Mouse (Mus musculus): ENCODE data around the gene 3110082J24Rik. TPM values are rescaled to one million over a fixed set of nuclear protein-coding genes. Genes with fewer than 3 reads are reported as not detected.
A peak's percentile ranks its signal among the peaks of the same experiment; 100 is the strongest.

3110082J24Rik gene
- polyA plus RNA-seq, 1 experiment from 2014 or later, result not detected

GRCm38 (mm10) chr5:30127921-30128597 is 22.2 kb upstream of the 3110082J24Rik start:
- no peak overlapping the region for H3K27ac ChIP-seq (replicated peaks; ENCODE audit: low read depth, low read length)

GRCm38 (mm10) chr5:30126756-30127155 is 20.9 kb upstream of the 3110082J24Rik start:
- no peak overlapping the region for H3K4me3 ChIP-seq (ENCODE audit: low read depth, low read length)
- no peaks in the 10 kb centered on the region for H3K4me1 ChIP-seq (ENCODE audit: control insufficient read depth, insufficient read depth, low read length)
- ATAC-seq (ENCODE audit: insufficient number of reproducible peaks, low FRiP score, low TSS enrichment, low read depth), result no peak
- H3K27ac ChIP-seq (replicated peaks; ENCODE audit: low read depth, low read length), result no peak overlapping the region
- no peak for DNase-seq (ENCODE audit: low spot score)
- 88% methylated on average over 7 of the region's 7 CpGs for WGBS
- H3K4me2 ChIP-seq (ENCODE audit: low read depth, severe bottlenecking), result no peak overlapping the region
- no peak overlapping the region for H3K9ac ChIP-seq (ENCODE audit: low read length)
- H3K27me3 ChIP-seq (ENCODE audit: control insufficient read depth, insufficient read depth, low read length), result no peaks in the 10 kb centered on the region
- no peaks in the 10 kb centered on the region for H3K9me3 ChIP-seq (ENCODE audit: control insufficient read depth, low read length)
- peaks cover 2% of the 10 kb centered on the region for H3K36me3 ChIP-seq (ENCODE audit: control insufficient read depth, insufficient read depth, low read length)

More at GRCm38 (mm10) chr5:30127921-30128597, 22.2 kb upstream of the 3110082J24Rik start:
- WGBS, result 91% methylated on average over 13 of the region's 13 CpGs
- DNase-seq (ENCODE audit: low spot score) (no peak), ATAC-seq (ENCODE audit: insufficient number of reproducible peaks, low FRiP score, low TSS enrichment, low read depth) (no peak)
- Histone ChIP-seq H3K4me1 (ENCODE audit: control insufficient read depth, insufficient read depth, low read length) (no peaks in the 10 kb centered on the region), H3K4me3 (ENCODE audit: low read depth, low read length) (no peak overlapping the region), H3K27me3 (ENCODE audit: control insufficient read depth, insufficient read depth, low read length) (no peaks in the 10 kb centered on the region), H3K36me3 (ENCODE audit: control insufficient read depth, insufficient read depth, low read length) (peaks cover 4% of the 10 kb centered on the region), H3K9ac (ENCODE audit: low read length) (no peak overlapping the region), H3K4me2 (ENCODE audit: low read depth, severe bottlenecking) (no peak overlapping the region), H3K9me3 (ENCODE audit: control insufficient read depth, low read length) (no peaks in the 10 kb centered on the region)

GRCm38 (mm10) chr5:30125587-30125986 is 19.7 kb upstream of the 3110082J24Rik start:
- Histone ChIP-seq H3K4me3 (ENCODE audit: low read depth, low read length) (no peak overlapping the region), H3K9ac (ENCODE audit: low read length) (no peak overlapping the region), H3K4me2 (ENCODE audit: low read depth, severe bottlenecking) (no peak overlapping the region), H3K4me1 (ENCODE audit: control insufficient read depth, insufficient read depth, low read length) (no peaks in the 10 kb centered on the region), H3K9me3 (ENCODE audit: control insufficient read depth, low read length) (no peaks in the 10 kb centered on the region), H3K36me3 (ENCODE audit: control insufficient read depth, insufficient read depth, low read length) (peaks cover 6% of the 10 kb centered on the region), H3K27ac (replicated peaks; ENCODE audit: low read depth, low read length) (no peak overlapping the region), H3K27me3 (ENCODE audit: control insufficient read depth, insufficient read depth, low read length) (no peaks in the 10 kb centered on the region)
- ATAC-seq (ENCODE audit: insufficient number of reproducible peaks, low FRiP score, low TSS enrichment, low read depth) (no peak), DNase-seq (ENCODE audit: low spot score) (peak; percentile 48)
- WGBS, result 57% methylated on average over 5 of the region's 5 CpGs

- no peak overlapping the region for H3K4me2 ChIP-seq (ENCODE audit: low read depth, severe bottlenecking)
- no peak overlapping the region for H3K9ac ChIP-seq (ENCODE audit: low read length)
- H3K36me3 ChIP-seq (ENCODE audit: control insufficient read depth, insufficient read depth, low read length), result peaks cover 11% of the 10 kb centered on the region; the same call in 1 of the 2 replicates
- H3K27me3 ChIP-seq (ENCODE audit: control insufficient read depth, insufficient read depth, low read length), result no peaks in the 10 kb centered on the region
- ATAC-seq (ENCODE audit: insufficient number of reproducible peaks, low FRiP score, low TSS enrichment, low read depth) (no peak), DNase-seq (ENCODE audit: low spot score) (no peak)
- WGBS, result 90% methylated on average over 6 of the region's 6 CpGs
- no peak overlapping the region for H3K4me3 ChIP-seq (ENCODE audit: low read depth, low read length)
- H3K4me1 ChIP-seq (ENCODE audit: control insufficient read depth, insufficient read depth, low read length), result no peaks in the 10 kb centered on the region
- H3K9me3 ChIP-seq (ENCODE audit: control insufficient read depth, low read length), result no peaks in the 10 kb centered on the region
- H3K27ac ChIP-seq (replicated peaks; ENCODE audit: low read depth, low read length), result no peak overlapping the region
Measured at GRCm38 (mm10) chr5:30122481-30122880, 16.6 kb upstream of the 3110082J24Rik start.

- DNase-seq (ENCODE audit: low spot score) (no peak), ATAC-seq (ENCODE audit: insufficient number of reproducible peaks, low FRiP score, low TSS enrichment, low read depth) (no peak)
- Histone ChIP-seq H3K4me2 (ENCODE audit: low read depth, severe bottlenecking) (no peak overlapping the region), H3K9me3 (ENCODE audit: control insufficient read depth, low read length) (no peaks in the 10 kb centered on the region), H3K36me3 (ENCODE audit: control insufficient read depth, insufficient read depth, low read length) (peaks cover 11% of the 10 kb centered on the region; the same call in 1 of the 2 replicates), H3K4me3 (ENCODE audit: low read depth, low read length) (no peak overlapping the region), H3K4me1 (ENCODE audit: control insufficient read depth, insufficient read depth, low read length) (no peaks in the 10 kb centered on the region), H3K27ac (replicated peaks; ENCODE audit: low read depth, low read length) (no peak overlapping the region), H3K27me3 (ENCODE audit: control insufficient read depth, insufficient read depth, low read length) (peaks cover 4% of the 10 kb centered on the region; the same call in 1 of the 2 replicates), H3K9ac (ENCODE audit: low read length) (no peak overlapping the region)
- WGBS, result 90% methylated on average over 7 of the region's 7 CpGs
Measured at GRCm38 (mm10) chr5:30120106-30120505, 14.2 kb upstream of the 3110082J24Rik start.

GRCm38 (mm10) chr5:30119163-30119562 is 13.3 kb upstream of the 3110082J24Rik start:
- no peak overlapping the region for H3K4me3 ChIP-seq (ENCODE audit: low read depth, low read length)
- no peak overlapping the region for H3K9ac ChIP-seq (ENCODE audit: low read length)
- H3K4me1 ChIP-seq (ENCODE audit: control insufficient read depth, insufficient read depth, low read length), result no peaks in the 10 kb centered on the region
- no peak for DNase-seq (ENCODE audit: low spot score)
- H3K27ac ChIP-seq (replicated peaks; ENCODE audit: low read depth, low read length), result no peak overlapping the region
- H3K9me3 ChIP-seq (ENCODE audit: control insufficient read depth, low read length), result no peaks in the 10 kb centered on the region
- peaks cover 9% of the 10 kb centered on the region; the same call in 1 of the 2 replicates for H3K27me3 ChIP-seq (ENCODE audit: control insufficient read depth, insufficient read depth, low read length)
- H3K36me3 ChIP-seq (ENCODE audit: control insufficient read depth, insufficient read depth, low read length), result peaks cover 11% of the 10 kb centered on the region; the same call in 1 of the 2 replicates
- 89% methylated on average over 6 of the region's 6 CpGs for WGBS
- no peak for ATAC-seq (ENCODE audit: insufficient number of reproducible peaks, low FRiP score, low TSS enrichment, low read depth)
- no peak overlapping the region for H3K4me2 ChIP-seq (ENCODE audit: low read depth, severe bottlenecking)

GRCm38 (mm10) chr5:30118018-30118417 is 12.1 kb upstream of the 3110082J24Rik start:
- no peak overlapping the region for H3K4me2 ChIP-seq (ENCODE audit: low read depth, severe bottlenecking)
- no peaks in the 10 kb centered on the region for H3K9me3 ChIP-seq (ENCODE audit: control insufficient read depth, low read length)
- 83% methylated on average over 1 of the region's 1 CpGs for WGBS
- no peaks in the 10 kb centered on the region for H3K4me1 ChIP-seq (ENCODE audit: control insufficient read depth, insufficient read depth, low read length)
- no peak overlapping the region for H3K9ac ChIP-seq (ENCODE audit: low read length)
- H3K27me3 ChIP-seq (ENCODE audit: control insufficient read depth, insufficient read depth, low read length), result peaks cover 18% of the 10 kb centered on the region
- DNase-seq (ENCODE audit: low spot score) (no peak), ATAC-seq (ENCODE audit: insufficient number of reproducible peaks, low FRiP score, low TSS enrichment, low read depth) (no peak)
- peaks cover 11% of the 10 kb centered on the region; the same call in 1 of the 2 replicates for H3K36me3 ChIP-seq (ENCODE audit: control insufficient read depth, insufficient read depth, low read length)
- H3K27ac ChIP-seq (replicated peaks; ENCODE audit: low read depth, low read length), result no peak overlapping the region
- no peak overlapping the region for H3K4me3 ChIP-seq (ENCODE audit: low read depth, low read length)

GRCm38 (mm10) chr5:30115718-30116117 is 9.8 kb upstream of the 3110082J24Rik start:
- Histone ChIP-seq H3K4me1 (ENCODE audit: control insufficient read depth, insufficient read depth, low read length) (peaks cover 7% of the 10 kb centered on the region), H3K4me3 (ENCODE audit: low read depth, low read length) (no peak overlapping the region), H3K27me3 (ENCODE audit: control insufficient read depth, insufficient read depth, low read length) (peaks cover 22% of the 10 kb centered on the region), H3K9ac (ENCODE audit: low read length) (no peak overlapping the region), H3K36me3 (ENCODE audit: control insufficient read depth, insufficient read depth, low read length) (peaks cover 7% of the 10 kb centered on the region; the same call in 1 of the 2 replicates), H3K4me2 (ENCODE audit: low read depth, severe bottlenecking) (no peak overlapping the region), H3K9me3 (ENCODE audit: control insufficient read depth, low read length) (no peaks in the 10 kb centered on the region), H3K27ac (replicated peaks; ENCODE audit: low read depth, low read length) (no peak overlapping the region)
- ATAC-seq (ENCODE audit: insufficient number of reproducible peaks, low FRiP score, low TSS enrichment, low read depth) (no peak), DNase-seq (ENCODE audit: low spot score) (no peak)
- 19% methylated on average over 10 of the region's 10 CpGs for WGBS
